Mouse (Mus musculus): ENCODE measurements around the gene Atp13a1. TPM values are rescaled to one million over a fixed set of nuclear protein-coding genes. Genes with fewer than 3 reads are reported as not detected.

Gene Atp13a1
- polyA plus RNA-seq, 1 experiment from 2014 or later = 22.1 TPM

DNA sequence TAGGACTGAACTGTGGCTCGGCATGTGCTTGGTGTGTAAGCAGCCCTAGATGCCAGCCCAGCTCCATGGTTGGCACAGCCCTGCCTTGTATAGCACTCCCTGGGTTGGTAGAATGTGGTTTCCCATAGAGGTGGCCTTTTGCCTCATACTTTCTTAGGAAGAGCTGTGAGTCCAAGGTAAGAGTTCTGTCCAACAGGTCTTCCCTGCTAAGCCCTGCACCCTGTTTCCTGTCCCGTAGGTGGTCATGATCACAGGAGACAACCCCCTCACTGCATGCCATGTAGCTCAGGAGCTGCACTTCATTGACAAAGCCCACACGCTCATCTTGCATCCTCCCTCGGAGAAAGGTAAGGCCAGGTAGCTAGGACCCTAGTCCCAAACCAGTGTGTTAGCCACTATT is 10.8 kb downstream of the Atp13a1 start:
- Histone ChIP-seq H3K4me2 (no peak overlapping the region), H3K4me3 (no peak overlapping the region), H3K27me3 (no peaks in the 10 kb centered on the region), H3K9me3 (replicated peaks) (no peaks in the 10 kb centered on the region), H3K36me3 (peaks cover 97% of the 10 kb centered on the region), H3K9ac (no peak overlapping the region), H3K27ac (no peak overlapping the region), H3K4me1 (replicated peaks) (no peaks in the 10 kb centered on the region)
- ATAC-seq (replicated peaks; ENCODE audit: insufficient number of reproducible peaks, insufficient read depth, low FRiP score, low read depth) = no peak
- WGBS = 93% methylated on average over 4 of the region's 4 CpGs

DNA sequence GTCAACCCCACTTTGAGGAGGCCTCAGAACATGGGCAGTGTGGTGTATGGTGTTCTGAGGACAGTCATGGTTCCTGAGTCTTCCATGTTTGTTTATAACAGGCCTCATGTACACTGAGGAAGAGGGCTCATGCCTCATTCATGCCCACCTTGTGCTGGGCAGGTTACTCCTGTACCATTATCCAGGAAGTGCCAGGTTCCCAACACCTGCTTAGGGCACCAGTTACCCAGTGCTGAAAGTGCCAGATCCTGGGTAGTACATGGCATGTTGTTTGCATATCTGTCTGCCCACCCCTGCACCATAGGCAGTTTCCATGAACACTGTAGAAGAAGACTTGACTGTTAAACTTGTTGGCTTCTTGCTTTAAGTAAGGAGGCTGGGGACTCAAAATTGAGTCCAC is 11.3 kb downstream of the Atp13a1 start:
- H3K9me3 ChIP-seq (replicated peaks) = no peaks in the 10 kb centered on the region
- no peak overlapping the region for H3K4me3 ChIP-seq
- no peak overlapping the region for H3K9ac ChIP-seq
- no peak overlapping the region for H3K4me2 ChIP-seq
- H3K36me3 ChIP-seq = peaks cover 97% of the 10 kb centered on the region
- ATAC-seq (replicated peaks; ENCODE audit: insufficient number of reproducible peaks, insufficient read depth, low FRiP score, low read depth) = no peak
- H3K4me1 ChIP-seq (replicated peaks) = no peaks in the 10 kb centered on the region
- no peak overlapping the region for H3K27ac ChIP-seq
- H3K27me3 ChIP-seq = no peaks in the 10 kb centered on the region

DNA sequence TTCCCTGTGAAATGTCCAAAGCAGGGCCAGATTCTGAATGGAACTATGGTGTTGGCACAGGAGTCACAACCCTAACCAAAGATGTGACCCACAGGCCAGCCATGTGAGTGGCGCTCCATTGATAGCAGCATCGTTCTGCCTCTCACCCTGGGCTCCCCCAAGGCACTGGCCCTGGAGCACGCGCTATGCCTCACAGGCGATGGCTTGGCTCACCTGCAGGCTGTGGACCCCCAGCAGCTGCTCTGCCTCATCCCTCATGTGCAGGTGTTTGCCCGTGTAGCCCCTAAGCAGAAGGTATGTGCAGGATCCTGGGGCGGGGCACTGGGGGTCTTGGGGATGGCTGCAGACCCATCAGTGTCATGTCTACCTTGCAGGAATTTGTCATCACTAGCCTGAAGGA is 12.4 kb downstream of the Atp13a1 start:
- no peaks in the 10 kb centered on the region for H3K9me3 ChIP-seq (replicated peaks)
- H3K27me3 ChIP-seq = no peaks in the 10 kb centered on the region
- H3K27ac ChIP-seq = no peak overlapping the region
- H3K36me3 ChIP-seq = peaks cover 96% of the 10 kb centered on the region
- H3K4me2 ChIP-seq = no peak overlapping the region
- H3K4me3 ChIP-seq = no peak overlapping the region
- WGBS = 93% methylated on average over 7 of the region's 7 CpGs
- peaks cover 3% of the 10 kb centered on the region for H3K4me1 ChIP-seq (replicated peaks)
- no peak overlapping the region for H3K9ac ChIP-seq
- ATAC-seq (replicated peaks; ENCODE audit: insufficient number of reproducible peaks, insufficient read depth, low FRiP score, low read depth) = no peak

DNA sequence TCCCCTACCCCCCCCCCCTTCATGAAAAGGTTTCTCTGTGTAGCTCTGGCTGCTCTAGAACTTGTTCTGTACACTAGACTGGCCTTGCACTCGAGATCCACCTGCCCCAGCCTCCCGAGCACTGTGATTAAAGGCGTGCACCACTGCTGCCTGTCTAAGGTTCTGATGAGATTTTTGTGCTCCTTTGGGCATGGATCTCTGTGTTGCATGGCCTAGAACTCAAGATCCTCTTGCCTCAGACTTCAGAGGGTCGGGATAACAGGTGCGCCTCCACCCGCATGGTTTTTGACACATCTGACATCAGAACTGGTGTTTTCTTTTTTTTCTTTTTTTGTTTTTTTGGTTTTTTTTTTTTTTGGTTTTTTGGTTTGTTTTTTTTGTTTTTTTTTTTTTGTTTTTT is 13.6 kb downstream of the Atp13a1 start:
- Histone ChIP-seq H3K36me3 (peaks cover 85% of the 10 kb centered on the region), H3K4me1 (replicated peaks) (peaks cover 12% of the 10 kb centered on the region), H3K4me3 (no peak overlapping the region), H3K27me3 (no peaks in the 10 kb centered on the region), H3K4me2 (no peak overlapping the region), H3K9me3 (replicated peaks) (no peaks in the 10 kb centered on the region), H3K9ac (no peak overlapping the region), H3K27ac (no peak overlapping the region)
- 88% methylated on average over 6 of the region's 6 CpGs for WGBS
- no peak for ATAC-seq (replicated peaks; ENCODE audit: insufficient number of reproducible peaks, insufficient read depth, low FRiP score, low read depth)

DNA sequence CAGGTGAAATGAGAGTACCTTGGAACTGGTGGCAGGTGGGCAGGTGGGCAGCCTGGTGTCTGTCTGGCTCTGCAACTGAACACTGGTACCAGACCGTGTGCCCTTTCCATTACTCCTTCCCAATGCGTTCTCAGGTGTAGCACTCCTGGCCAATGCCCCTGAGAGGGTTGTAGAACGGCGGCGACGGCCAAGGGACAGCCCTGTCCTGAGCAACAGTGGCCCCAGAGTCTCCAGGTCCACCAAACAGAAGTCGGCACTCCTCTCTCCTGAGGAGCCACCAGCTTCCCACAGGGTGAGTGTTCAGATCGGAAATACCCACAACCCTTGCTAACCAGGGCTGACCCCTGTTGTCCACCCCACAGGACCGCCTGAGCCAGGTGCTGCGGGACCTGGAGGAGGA is 14.1 kb downstream of the Atp13a1 start:
- no peaks in the 10 kb centered on the region for H3K9me3 ChIP-seq (replicated peaks)
- H3K9ac ChIP-seq = no peak overlapping the region
- peaks cover 12% of the 10 kb centered on the region for H3K4me1 ChIP-seq (replicated peaks)
- H3K27ac ChIP-seq = no peak overlapping the region
- 92% methylated on average over 10 of the region's 10 CpGs for WGBS
- ATAC-seq (replicated peaks; ENCODE audit: insufficient number of reproducible peaks, insufficient read depth, low FRiP score, low read depth) = no peak
- no peaks in the 10 kb centered on the region for H3K27me3 ChIP-seq
- H3K4me2 ChIP-seq = no peak overlapping the region
- H3K4me3 ChIP-seq = no peak overlapping the region
- H3K36me3 ChIP-seq = peaks cover 79% of the 10 kb centered on the region

DNA sequence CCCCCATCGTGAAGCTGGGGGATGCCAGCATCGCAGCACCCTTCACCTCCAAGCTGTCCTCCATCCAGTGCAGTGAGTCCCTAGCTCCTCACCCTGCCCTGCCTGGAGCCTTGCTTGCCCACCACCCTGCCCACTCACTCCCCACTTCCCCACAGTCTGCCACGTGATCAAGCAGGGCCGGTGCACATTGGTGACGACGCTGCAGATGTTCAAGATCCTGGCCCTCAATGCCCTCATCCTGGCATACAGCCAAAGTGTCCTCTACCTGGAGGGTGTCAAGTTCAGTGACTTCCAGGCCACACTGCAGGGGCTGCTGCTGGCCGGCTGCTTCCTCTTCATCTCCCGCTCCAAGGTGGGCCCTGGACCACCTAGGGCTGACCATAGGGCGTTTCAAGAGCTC is 14.5 kb downstream of the Atp13a1 start:
- Histone ChIP-seq H3K27me3 (no peaks in the 10 kb centered on the region), H3K9me3 (replicated peaks) (no peaks in the 10 kb centered on the region), H3K27ac (no peak overlapping the region), H3K4me3 (no peak overlapping the region), H3K36me3 (peaks cover 75% of the 10 kb centered on the region), H3K4me1 (replicated peaks) (peaks cover 12% of the 10 kb centered on the region), H3K4me2 (no peak overlapping the region), H3K9ac (no peak overlapping the region)
- 83% methylated on average over 9 of the region's 9 CpGs for WGBS
- no peak for ATAC-seq (replicated peaks; ENCODE audit: insufficient number of reproducible peaks, insufficient read depth, low FRiP score, low read depth)

DNA sequence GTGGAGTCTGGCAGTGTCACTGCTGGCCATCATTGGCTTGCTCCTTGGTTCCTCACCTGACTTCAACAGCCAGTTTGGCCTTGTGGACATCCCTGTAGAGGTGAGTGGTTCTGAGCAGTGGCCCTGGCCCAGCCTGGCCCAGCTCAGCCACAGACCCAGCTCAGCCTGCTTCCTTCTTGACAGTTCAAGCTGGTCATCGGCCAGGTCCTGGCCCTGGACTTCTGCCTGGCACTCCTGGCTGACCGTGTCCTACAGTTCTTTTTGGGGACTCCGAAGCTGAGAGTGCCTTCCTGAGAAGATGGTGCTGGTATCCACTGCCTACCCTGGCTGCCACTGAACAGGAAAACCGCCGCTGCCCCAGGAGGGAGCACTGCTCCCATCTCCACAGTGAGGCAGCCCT is 16.3 kb downstream of the Atp13a1 start:
- H3K4me1 ChIP-seq (replicated peaks) = peaks cover 12% of the 10 kb centered on the region

DNA sequence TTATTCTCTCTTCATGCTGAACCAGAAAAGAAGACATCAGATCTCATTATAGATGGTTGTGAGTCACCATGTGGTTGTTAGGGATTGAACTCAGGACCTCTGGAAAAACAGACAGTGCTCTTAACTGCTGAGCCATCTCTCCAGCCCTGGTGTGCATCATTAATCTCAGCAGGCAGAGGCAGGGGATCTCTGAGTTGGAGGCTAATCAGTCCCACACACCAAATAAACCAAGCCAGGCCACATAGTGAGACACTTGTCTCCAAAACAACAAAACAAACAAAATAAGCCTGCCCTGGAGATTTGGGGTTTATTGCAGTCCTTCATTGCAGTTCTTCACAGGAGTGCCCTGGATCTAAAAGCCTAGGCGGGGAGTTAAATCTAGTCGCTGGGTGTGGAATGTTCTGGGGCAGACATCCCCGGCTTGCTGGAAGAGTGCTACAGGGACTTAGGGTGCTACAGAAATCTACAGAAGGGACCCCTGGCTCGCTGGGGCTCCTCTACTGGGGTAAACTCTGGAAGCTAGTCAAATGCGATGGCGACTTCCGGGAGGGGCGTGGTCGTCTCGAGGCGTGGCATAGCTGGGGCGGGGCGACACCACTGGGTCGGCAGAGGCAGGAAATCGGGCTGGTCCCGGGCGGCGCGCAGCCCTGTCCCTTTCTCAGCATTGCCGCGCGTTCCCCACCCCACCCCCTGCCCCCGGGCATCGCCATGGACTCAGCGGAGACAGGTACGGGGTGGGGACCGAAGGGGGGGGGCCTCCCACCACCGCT is 17.3 kb downstream of the Atp13a1 start, which contains the start of gene Gmip:
Gmip (plus strand) TSS at position 586 of the 770 bp plus-strand sequence.
- H3K27ac ChIP-seq = 0 out of 2 replicates have a peak within 1 kb of the TSS, but pooled peaks have one; percentile 9
- no peaks in the 10 kb centered on the region for H3K27me3 ChIP-seq
- H3K4me1 ChIP-seq (replicated peaks) = peaks cover 12% of the 10 kb centered on the region
- peaks cover 57% of the 10 kb centered on the region for H3K36me3 ChIP-seq
- H3K4me2 ChIP-seq = peak within 1 kb of the TSS; percentile 97
- peak within 1 kb of the TSS; percentile 68 for H3K4me3 ChIP-seq
- H3K9me3 ChIP-seq (replicated peaks) = no peaks in the 10 kb centered on the region
- peak; percentile 77 for ATAC-seq (replicated peaks; ENCODE audit: insufficient number of reproducible peaks, insufficient read depth, low FRiP score, low read depth)
- WGBS = 6% methylated on average over 28 of the region's 28 CpGs
- H3K9ac ChIP-seq = peak within 1 kb of the TSS; percentile 66

More for the DNA sequence above, 16.3 kb downstream of the Atp13a1 start:
- H3K9ac ChIP-seq = no peak overlapping the region
- WGBS = 88% methylated on average over 5 of the region's 5 CpGs
- no peak overlapping the region for H3K27ac ChIP-seq
- no peak overlapping the region for H3K4me3 ChIP-seq
- H3K9me3 ChIP-seq (replicated peaks) = no peaks in the 10 kb centered on the region
- H3K36me3 ChIP-seq = peaks cover 66% of the 10 kb centered on the region
- no peak for ATAC-seq (replicated peaks; ENCODE audit: insufficient number of reproducible peaks, insufficient read depth, low FRiP score, low read depth)
- H3K27me3 ChIP-seq = no peaks in the 10 kb centered on the region
- no peak overlapping the region for H3K4me2 ChIP-seq

DNA sequence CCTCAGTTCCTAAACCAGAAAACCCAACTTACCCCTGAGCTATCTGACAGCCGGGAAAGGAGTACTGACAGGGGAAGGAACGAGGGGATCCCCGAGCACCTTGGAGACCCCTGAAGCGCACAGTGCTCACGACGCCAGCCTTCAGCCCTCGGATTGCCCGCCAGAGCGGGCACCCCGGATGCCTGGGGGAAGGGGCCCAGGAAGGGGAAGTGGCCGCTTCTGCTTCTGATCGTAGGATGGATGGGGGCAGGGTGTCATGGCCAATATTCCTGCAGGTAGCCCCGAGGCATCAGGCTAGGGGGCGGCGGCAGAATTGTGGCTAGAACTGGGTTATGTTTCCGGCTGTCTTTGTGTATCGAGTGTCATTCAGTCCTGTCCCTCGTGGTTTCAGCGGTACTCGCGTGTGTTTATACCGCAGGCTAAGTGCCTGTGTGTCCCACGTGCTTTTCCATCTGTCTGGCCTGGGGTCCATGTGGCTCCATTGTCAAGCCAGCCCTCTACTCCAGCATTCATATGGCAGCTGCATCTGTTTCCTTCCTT is 18.0 kb downstream of the Atp13a1 start:
- peak overlapping the region; percentile 97 for H3K4me2 ChIP-seq
- H3K9ac ChIP-seq = peak overlapping the region; percentile 66
- H3K9me3 ChIP-seq (replicated peaks) = no peaks in the 10 kb centered on the region
- peaks cover 12% of the 10 kb centered on the region for H3K4me1 ChIP-seq (replicated peaks)
- peak overlapping the region; percentile 68 for H3K4me3 ChIP-seq
- H3K36me3 ChIP-seq = peaks cover 56% of the 10 kb centered on the region
- whole genome bisulfite sequencing = 1% methylated on average over 23 of the region's 23 CpGs
- H3K27me3 ChIP-seq = no peaks in the 10 kb centered on the region
- ATAC-seq (replicated peaks; ENCODE audit: insufficient number of reproducible peaks, insufficient read depth, low FRiP score, low read depth) = peak; percentile 32
- 0 out of 2 replicates have a peak overlapping the region, but pooled peaks have one; percentile 9 for H3K27ac ChIP-seq

DNA sequence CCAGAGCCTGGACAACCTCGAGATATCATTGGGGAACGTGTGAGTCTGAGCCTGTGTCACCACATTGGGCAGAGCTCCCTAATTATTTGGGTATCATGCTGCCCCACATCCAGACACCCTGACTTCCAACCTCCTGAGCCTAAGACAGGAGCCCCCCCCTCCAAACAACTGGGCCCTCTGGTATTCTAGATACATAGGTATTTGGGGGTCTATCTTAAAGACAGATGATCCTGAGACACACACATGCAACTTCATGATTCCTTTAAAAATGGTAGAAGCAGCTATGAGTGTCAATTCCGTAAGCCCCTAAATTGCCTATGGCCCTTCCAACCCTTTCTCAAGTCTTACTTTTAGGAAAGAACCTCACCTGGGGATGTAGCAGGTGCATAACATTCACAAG is 18.9 kb downstream of the Atp13a1 start:
- no peaks in the 10 kb centered on the region for H3K9me3 ChIP-seq (replicated peaks)
- peaks cover 56% of the 10 kb centered on the region for H3K36me3 ChIP-seq
- no peak overlapping the region for H3K27ac ChIP-seq
- ATAC-seq (replicated peaks; ENCODE audit: insufficient number of reproducible peaks, insufficient read depth, low FRiP score, low read depth) = no peak
- no peaks in the 10 kb centered on the region for H3K27me3 ChIP-seq
- 48% methylated on average over 3 of the region's 3 CpGs for WGBS
- H3K9ac ChIP-seq = no peak overlapping the region
- peaks cover 12% of the 10 kb centered on the region for H3K4me1 ChIP-seq (replicated peaks)
- no peak overlapping the region for H3K4me3 ChIP-seq
- no peak overlapping the region for H3K4me2 ChIP-seq

DNA sequence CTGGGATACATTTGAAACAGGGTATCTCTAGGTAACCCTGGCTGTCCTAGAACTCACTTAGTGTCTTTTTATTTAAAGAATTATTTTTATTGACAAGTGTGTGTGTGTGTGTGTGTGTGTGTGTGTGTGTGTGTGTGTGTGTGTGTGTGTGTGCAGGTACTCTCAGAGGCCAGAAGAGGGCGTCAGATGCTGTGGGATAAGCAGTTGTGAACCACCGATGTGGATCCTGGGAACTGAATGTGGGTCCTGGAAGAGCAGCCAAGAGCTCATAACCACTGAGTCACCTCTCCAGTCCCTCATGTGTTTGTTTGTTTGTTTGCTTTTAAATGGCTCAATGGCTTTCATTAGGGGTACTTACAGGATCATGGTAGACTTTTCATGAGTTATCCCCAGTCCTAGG is 23.9 kb downstream of the Atp13a1 start:
- H3K27ac ChIP-seq = no peak overlapping the region
- no peaks in the 10 kb centered on the region for H3K4me1 ChIP-seq (replicated peaks)
- H3K9me3 ChIP-seq (replicated peaks) = no peaks in the 10 kb centered on the region
- no peak overlapping the region for H3K4me2 ChIP-seq
- 69% methylated on average over 2 of the region's 2 CpGs for whole genome bisulfite sequencing
- no peak for ATAC-seq (replicated peaks; ENCODE audit: insufficient number of reproducible peaks, insufficient read depth, low FRiP score, low read depth)
- no peaks in the 10 kb centered on the region for H3K27me3 ChIP-seq
- H3K9ac ChIP-seq = no peak overlapping the region
- H3K4me3 ChIP-seq = no peak overlapping the region
- H3K36me3 ChIP-seq = peaks cover 31% of the 10 kb centered on the region

DNA sequence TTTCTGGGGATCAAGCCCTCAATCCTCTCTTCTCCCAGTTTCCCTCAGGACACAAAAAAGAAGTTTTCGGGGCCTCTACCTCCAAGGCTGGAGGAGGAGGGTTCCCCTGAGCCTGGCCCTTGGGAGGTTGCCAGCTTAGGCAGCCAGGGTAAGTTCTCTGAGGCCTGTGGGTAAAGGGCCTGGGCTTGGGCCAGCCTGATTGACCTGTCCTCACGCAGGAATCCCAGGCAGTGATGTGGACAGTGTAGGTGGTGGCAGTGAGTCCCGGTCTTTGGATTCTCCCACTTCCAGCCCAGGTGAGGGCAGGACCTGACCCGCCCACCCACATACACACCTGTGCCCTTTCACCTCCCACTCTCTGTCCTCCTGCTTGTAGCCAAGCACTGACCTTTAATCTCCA is 24.4 kb downstream of the Atp13a1 start:
- H3K4me3 ChIP-seq = no peak overlapping the region
- H3K36me3 ChIP-seq = peaks cover 31% of the 10 kb centered on the region
- WGBS = 89% methylated on average over 4 of the region's 4 CpGs

More for the DNA sequence above, 24.4 kb downstream of the Atp13a1 start:
- Histone ChIP-seq H3K4me1 (replicated peaks) (no peaks in the 10 kb centered on the region), H3K9ac (no peak overlapping the region), H3K27me3 (no peaks in the 10 kb centered on the region), H3K9me3 (replicated peaks) (no peaks in the 10 kb centered on the region), H3K27ac (no peak overlapping the region), H3K4me2 (no peak overlapping the region)
- ATAC-seq (replicated peaks; ENCODE audit: insufficient number of reproducible peaks, insufficient read depth, low FRiP score, low read depth) = no peak
